Mouse (Mus musculus) heart, embryonic 11.5 days (tissue): Measurements from ENCODE around the gene Myo10. TPM values are rescaled to one million over a fixed set of nuclear protein-coding genes. Genes with fewer than 3 reads are reported as not detected.

Source experiments
- ATAC-seq: fragments of 200-750 bp; cut with Nextera tagmentation; replicated peaks from 2 replicates; pipeline ENCODE4 v1.8.0; 2017; ENCODE audit warnings: moderate library complexity; ENCODE audit not compliant: insufficient number of reproducible peaks, low FRiP score, low TSS enrichment
- H3K27ac ChIP-seq: fragments of 300-500 bp; sonication (generic); 2 replicates; pipeline ENCODE4 v1.5.1; 2014; ENCODE audit warnings: mild to moderate bottlenecking, low read depth, low read length
- H3K27me3 ChIP-seq: fragments of 300-500 bp; sonication (generic); 2 replicates; pipeline ENCODE4 v1.6.1; 2014; ENCODE audit warnings: mild to moderate bottlenecking, low read length, mixed read lengths; ENCODE audit not compliant: control insufficient read depth, insufficient read depth
- H3K36me3 ChIP-seq: fragments of 300-500 bp; sonication (generic); 2 replicates; pipeline ENCODE4 v1.6.1; 2014; ENCODE audit warnings: mild to moderate bottlenecking, low read length, moderate library complexity, mixed read lengths; ENCODE audit not compliant: control insufficient read depth, insufficient read depth
- H3K4me1 ChIP-seq: fragments of 300-500 bp; sonication (generic); 2 replicates; pipeline ENCODE4 v1.6.1; 2014; ENCODE audit warnings: low read length; ENCODE audit not compliant: control insufficient read depth, insufficient read depth
- H3K4me2 ChIP-seq: fragments of 300-500 bp; sonication (generic); 2 replicates; pipeline ENCODE4 v1.6.1; 2014; ENCODE audit warnings: mild to moderate bottlenecking, moderate library complexity
- H3K4me3 ChIP-seq: fragments of 300-500 bp; sonication (generic); 2 replicates; pipeline ENCODE4 v1.5.1; 2014; ENCODE audit warnings: low read depth, low read length
- H3K9ac ChIP-seq: fragments of 300-500 bp; sonication (generic); 2 replicates; pipeline ENCODE4 v1.6.1; 2014; ENCODE audit warnings: mild to moderate bottlenecking, low read depth, low read length, moderate library complexity
- H3K9me3 ChIP-seq: fragments of 300-500 bp; sonication (generic); replicated peaks from 2 replicates; pipeline ENCODE4 v1.6.1; 2016; ENCODE audit warnings: low read length; ENCODE audit not compliant: control insufficient read depth
- WGBS: fragments of 180-500 bp; shearing (Covaris S2); extraction: QIAGEN DNeasy Blood & Tissue Kit; methylation state at CpG from one replicate; pipeline ENCODE4 v1.1.7; 2014; ENCODE audit not compliant: insufficient replicate concordance; 5-methylcytosine and 5-hydroxymethylcytosine counted together
- polyA plus RNA-seq: library from polyadenylated mRNA; unstranded; fragments of >200 nt; fragmentation: Nextera tagmentation; extraction: Ambion mirVana; gene quantifications from 2 replicates; pipeline ENCODE4 v1.2.1, GENCODE M21; 2014

Gene Myo10
- polyA plus RNA-seq, 1 experiment from 2014 or later, result 15.4 TPM

DNA sequence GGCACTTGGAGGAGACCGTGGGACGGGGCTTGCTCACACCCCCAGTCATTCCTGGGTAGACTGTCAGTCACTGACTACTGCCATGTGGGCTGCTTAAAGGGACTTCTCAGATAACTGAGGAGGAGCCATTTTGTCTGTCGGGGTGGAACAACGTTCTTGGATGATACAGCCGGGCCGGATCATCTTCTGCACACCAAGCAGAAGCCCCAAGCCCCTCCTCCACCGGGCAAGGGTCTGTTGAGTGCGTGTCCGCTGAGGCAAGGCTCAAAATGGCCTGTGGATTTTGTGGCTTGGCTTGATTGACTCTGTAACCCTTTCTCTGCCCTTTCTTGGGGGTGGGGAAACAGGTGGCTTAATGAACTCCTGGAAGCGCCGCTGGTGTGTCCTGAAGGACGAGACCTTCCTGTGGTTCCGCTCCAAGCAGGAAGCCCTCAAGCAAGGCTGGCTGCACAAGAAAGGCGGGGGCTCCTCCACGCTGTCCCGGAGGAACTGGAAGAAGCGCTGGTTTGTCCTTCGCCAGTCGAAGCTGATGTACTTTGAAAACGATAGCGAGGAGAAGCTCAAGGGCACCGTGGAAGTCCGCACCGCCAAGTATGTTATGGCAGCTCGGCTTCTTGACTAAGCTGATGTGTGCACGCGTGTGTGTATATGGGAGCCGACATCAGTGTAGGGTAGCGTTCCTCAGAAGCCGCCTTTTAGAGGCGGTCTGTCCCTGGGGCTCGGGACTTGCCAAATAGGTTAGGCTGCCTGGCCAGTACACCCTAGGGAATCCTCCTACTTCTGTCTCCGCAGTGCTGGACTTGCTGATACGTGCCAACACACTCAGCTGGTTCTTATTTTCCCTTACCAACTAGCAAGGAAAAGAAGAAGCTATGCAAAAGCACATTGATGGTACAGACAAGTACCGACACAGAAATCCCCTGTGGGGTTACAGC lies 163.4 kb downstream of the Myo10 start:
- Histone ChIP-seq H3K9ac (no peak overlapping the region), H3K36me3 (peaks cover 28% of the 10 kb centered on the region), H3K9me3 (no peaks in the 10 kb centered on the region), H3K4me3 (no peak overlapping the region), H3K4me1 (no peaks in the 10 kb centered on the region), H3K27ac (no peak overlapping the region), H3K4me2 (no peak overlapping the region), H3K27me3 (no peaks in the 10 kb centered on the region)
- WGBS, result 92% methylated on average over 35 of the region's 35 CpGs
- no peak for ATAC-seq

DNA sequence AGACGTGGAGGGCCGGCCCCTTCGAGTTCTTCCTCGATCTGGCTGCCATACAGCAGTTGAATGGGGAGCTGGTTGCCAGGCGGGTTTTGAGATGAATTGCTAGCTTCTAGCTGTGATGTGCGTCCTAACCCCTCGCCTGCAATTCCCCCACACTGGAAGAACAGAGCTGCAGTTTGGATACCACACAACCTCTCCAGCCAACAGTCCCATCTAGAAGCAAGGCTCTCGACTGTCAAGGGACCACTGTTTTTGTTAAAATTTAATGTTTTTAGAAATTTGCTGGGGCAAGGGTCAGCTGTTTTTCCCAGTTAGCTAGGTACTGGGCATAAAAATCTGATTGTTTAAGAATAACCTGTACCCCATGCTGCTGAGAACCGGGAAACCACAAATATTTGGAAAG lies 165.1 kb downstream of the Myo10 start:
- no peak overlapping the region for H3K4me2 ChIP-seq
- H3K4me3 ChIP-seq, result no peak overlapping the region
- no peaks in the 10 kb centered on the region for H3K9me3 ChIP-seq
- H3K27ac ChIP-seq, result no peak overlapping the region
- peaks cover 20% of the 10 kb centered on the region for H3K36me3 ChIP-seq
- no peak overlapping the region for H3K9ac ChIP-seq
- no peak for ATAC-seq
- no peaks in the 10 kb centered on the region for H3K27me3 ChIP-seq
- no peaks in the 10 kb centered on the region for H3K4me1 ChIP-seq
- WGBS, result 84% methylated on average over 9 of the region's 9 CpGs

DNA sequence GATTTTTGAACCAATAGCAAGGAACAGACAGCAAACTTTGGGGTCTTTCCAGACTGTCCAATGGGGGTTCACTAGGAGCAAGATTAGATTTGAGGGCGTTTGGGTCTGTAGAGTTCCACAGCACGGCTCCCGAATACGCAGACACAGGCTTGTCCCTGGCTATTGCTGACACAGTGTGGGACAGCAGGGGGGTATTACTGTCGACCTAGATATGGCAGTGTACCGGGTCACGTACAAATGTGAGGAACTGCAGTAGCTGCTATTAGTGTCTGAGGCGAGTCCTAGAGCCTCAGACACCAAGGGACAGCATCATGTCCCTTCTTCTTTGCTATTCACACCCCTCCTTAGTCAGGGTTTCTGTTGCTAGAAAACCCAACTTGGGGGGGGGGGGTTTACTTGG lies 165.6 kb downstream of the Myo10 start:
- Histone ChIP-seq H3K4me2 (no peak overlapping the region), H3K9ac (no peak overlapping the region), H3K4me1 (no peaks in the 10 kb centered on the region), H3K4me3 (no peak overlapping the region), H3K9me3 (no peaks in the 10 kb centered on the region), H3K27me3 (no peaks in the 10 kb centered on the region), H3K36me3 (peaks cover 20% of the 10 kb centered on the region), H3K27ac (no peak overlapping the region)
- ATAC-seq, result no peak
- 85% methylated on average over 8 of the region's 8 CpGs for WGBS

DNA sequence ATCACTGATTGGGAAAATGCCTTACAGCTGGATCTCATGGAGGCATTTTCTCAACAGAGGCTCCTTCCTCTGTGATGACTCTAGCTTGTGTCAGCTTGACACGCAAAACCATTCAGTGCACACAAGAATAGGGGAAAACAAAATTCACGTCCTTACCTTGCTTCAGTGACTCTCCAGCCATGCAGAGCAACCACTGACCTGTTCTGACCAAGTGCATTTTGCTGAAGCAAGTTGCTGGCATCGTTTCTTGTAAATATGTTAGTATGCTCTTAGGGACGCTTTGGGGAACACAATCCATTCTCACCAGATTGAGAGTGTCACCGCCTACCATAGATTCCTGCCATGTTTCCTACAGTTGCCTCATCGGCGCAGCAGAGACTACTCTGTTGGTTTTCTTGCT lies 166.2 kb downstream of the Myo10 start:
- Histone ChIP-seq H3K4me3 (no peak overlapping the region), H3K36me3 (peaks cover 21% of the 10 kb centered on the region), H3K27ac (no peak overlapping the region), H3K27me3 (no peaks in the 10 kb centered on the region), H3K9me3 (no peaks in the 10 kb centered on the region), H3K9ac (no peak overlapping the region), H3K4me2 (no peak overlapping the region), H3K4me1 (no peaks in the 10 kb centered on the region)
- ATAC-seq, result no peak
- 90% methylated on average over 7 of the region's 7 CpGs for WGBS

DNA sequence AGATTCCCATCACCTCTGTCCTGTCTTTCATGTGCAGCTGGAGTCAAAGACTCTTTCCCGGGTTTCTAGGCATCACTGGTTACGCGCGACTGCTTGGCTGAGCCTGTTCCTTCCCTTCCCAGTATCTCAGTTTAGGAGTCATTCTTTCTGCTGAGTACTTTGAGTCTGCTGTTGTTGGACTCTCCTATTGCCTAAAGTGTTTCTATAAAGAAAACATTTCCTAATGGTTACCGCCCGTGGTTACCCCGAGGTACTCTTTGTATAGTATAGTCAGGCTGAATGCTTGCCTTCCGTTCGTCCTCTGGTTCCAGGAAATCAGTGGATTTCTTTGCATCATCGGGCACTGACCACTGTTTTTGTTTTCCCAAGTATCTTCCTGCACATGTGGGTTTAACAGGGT lies 166.9 kb downstream of the Myo10 start:
- Histone ChIP-seq H3K4me2 (no peak overlapping the region), H3K27me3 (no peaks in the 10 kb centered on the region), H3K4me1 (no peaks in the 10 kb centered on the region), H3K9ac (no peak overlapping the region), H3K9me3 (no peaks in the 10 kb centered on the region), H3K36me3 (peaks cover 18% of the 10 kb centered on the region), H3K4me3 (no peak overlapping the region), H3K27ac (no peak overlapping the region)
- WGBS, result 83% methylated on average over 10 of the region's 10 CpGs
- no peak for ATAC-seq

DNA sequence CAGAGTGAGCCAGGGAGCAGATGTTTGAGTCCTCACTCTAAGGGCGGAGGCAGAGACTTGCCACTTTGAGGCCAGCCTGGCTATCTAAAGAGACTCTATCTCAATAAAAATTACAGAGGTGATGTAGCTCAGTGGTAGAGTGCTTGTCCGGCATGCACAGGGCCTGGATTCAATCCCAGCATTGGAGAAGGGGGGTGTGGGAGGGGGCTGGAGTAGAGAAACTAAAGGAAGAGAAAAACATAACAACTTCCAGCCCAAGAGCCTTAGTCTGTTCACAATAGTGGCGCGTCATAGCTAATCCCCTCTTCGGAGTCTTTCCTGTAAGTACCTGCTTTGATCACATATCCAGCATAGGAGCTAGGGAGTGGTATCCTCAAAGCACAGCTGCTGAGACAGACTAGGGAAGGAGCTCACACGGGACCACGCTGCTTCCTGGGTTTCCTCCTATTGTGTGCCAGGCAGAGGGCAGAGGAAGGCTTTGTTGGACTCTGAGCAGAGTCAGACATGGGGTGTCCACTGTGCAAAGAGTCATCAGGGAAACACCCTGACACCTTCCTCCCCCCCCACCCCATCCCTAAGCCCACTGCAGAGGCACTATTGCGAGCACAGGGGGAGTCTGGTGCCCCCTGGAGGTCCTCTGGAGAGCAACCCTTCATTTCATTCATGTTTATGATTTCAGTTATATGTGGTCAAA lies 169.5 kb downstream of the Myo10 start:
- H3K4me3 ChIP-seq, result no peak overlapping the region
- 71% methylated on average over 8 of the region's 8 CpGs for WGBS
- H3K9ac ChIP-seq, result no peak overlapping the region
- no peaks in the 10 kb centered on the region for H3K9me3 ChIP-seq
- no peak for ATAC-seq
- H3K36me3 ChIP-seq, result peaks cover 13% of the 10 kb centered on the region
- no peaks in the 10 kb centered on the region for H3K4me1 ChIP-seq
- H3K27ac ChIP-seq, result no peak overlapping the region
- no peak overlapping the region for H3K4me2 ChIP-seq
- no peaks in the 10 kb centered on the region for H3K27me3 ChIP-seq

DNA sequence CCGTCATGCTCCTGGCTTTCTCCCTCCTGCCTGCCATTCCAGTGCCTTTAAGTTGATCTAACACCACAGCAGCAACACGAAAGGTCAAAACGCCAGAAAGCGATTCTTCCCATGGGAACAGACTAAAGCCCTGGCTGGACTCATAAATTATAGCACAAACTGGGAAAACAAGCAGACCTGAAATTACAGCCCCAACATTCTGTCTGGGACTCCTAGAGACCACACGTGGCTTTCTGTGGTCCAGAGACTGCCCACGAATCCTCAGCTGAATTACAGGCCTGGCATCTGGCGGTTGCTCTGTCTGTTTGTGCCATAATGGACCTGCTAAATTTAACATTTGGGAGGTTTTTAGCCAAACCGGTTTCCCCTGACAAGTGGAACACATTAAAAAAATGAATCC lies 171.8 kb downstream of the Myo10 start:
- Histone ChIP-seq H3K9me3 (no peaks in the 10 kb centered on the region), H3K27me3 (no peaks in the 10 kb centered on the region), H3K4me1 (no peaks in the 10 kb centered on the region), H3K9ac (no peak overlapping the region), H3K27ac (no peak overlapping the region), H3K4me3 (no peak overlapping the region), H3K36me3 (peaks cover 5% of the 10 kb centered on the region), H3K4me2 (no peak overlapping the region)
- WGBS, result 88% methylated on average over 8 of the region's 8 CpGs
- ATAC-seq, result no peak

DNA sequence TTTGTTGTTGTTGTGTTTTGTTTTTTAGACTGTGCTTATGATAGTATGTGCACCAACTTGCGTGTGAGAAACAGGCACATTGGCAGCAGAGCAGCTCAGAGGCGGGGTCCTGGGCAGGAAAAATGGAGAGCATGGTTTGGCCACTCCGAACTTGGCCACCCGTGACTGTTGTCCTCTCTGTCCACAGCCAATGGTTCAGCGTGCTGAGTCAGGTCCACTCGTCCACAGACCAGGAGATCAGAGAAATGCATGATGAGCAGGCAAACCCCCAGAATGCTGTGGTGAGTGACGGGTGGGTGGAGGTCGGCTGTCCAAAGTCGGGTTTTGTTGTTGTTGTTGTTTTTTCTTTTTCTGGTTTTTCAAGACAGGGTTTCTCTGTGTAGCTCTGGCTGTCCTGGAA lies 173.2 kb downstream of the Myo10 start:
- Histone ChIP-seq H3K27me3 (no peaks in the 10 kb centered on the region), H3K4me2 (no peak overlapping the region), H3K9me3 (no peaks in the 10 kb centered on the region), H3K27ac (no peak overlapping the region), H3K36me3 (peaks cover 5% of the 10 kb centered on the region), H3K4me1 (no peaks in the 10 kb centered on the region), H3K4me3 (no peak overlapping the region), H3K9ac (no peak overlapping the region)
- no peak for ATAC-seq
- WGBS, result 91% methylated on average over 9 of the region's 9 CpGs
